Mouse (Mus musculus) C2C12 (cell line): ENCODE data around the gene Rab21.

Source experiments
- CEBPB ChIP-seq: IDR thresholded peaks from one replicate; pipeline ENCODE4 v1.6.1; 2011; ENCODE audit warnings: low read depth, mild to moderate bottlenecking, control low read depth, moderate library complexity
- CTCF ChIP-seq: IDR thresholded peaks from one replicate; pipeline ENCODE4 v1.5.1; 2011; ENCODE audit not compliant: control insufficient read depth, insufficient read depth, insufficient read length
- MAX ChIP-seq: IDR thresholded peaks from one replicate; pipeline ENCODE4 v1.6.1; 2011; ENCODE audit warnings: mild to moderate bottlenecking, control low read depth
- MYOD1 ChIP-seq: IDR thresholded peaks from one replicate; pipeline ENCODE4 v1.6.1; 2011; ENCODE audit warnings: low read depth; ENCODE audit not compliant: control insufficient read depth, insufficient read length
- MYOG ChIP-seq: IDR thresholded peaks from one replicate; pipeline ENCODE4 v1.6.1; 2011; ENCODE audit not compliant: control insufficient read depth, insufficient read length; ENCODE audit errors: extremely low read depth

DNA sequence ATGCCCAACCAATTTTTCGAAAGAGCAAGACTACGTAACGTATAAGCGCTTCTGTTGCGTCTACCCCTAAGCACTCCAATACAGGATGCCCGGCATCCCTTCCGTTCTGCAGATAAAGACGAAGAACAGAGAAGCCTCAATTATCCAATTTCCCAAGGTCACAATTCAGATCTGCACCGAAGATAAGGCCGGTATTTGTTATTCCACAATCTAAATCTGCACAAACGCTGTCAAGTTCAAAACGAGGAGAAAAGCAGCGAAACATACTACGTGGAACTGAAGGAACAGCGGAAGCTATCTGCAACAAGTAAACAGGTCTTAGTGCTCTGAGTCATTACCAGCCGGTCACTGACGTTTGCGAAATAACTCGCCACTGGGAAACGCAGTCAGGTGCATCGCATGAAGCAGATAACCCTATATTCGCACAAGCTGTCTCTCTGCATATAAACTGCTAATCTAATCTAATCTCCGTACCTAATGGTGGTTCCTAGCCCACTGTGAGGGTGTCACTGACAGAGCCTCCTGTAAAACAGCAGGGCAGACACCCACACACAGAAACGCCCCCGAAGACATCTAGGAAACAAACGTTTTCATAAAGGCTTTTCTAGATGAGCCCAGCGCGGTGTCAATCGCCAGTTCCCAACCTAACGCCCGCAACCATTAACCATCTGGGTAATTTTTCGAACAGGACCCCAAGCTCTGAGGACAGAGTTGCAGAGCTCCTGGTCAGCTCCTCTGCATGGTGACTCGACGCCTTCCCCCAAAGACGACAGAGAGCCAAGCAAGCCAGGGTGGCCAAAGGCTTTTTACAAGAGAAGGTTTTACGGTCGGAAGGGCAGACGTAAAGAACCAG, 64.9 kb downstream of the Rab21 start:
- TF ChIP-seq CTCF (no peak), MYOG (no peak), MAX (no peak), CEBPB (peak; percentile 62), MYOD1 (no peak)
